Mouse (Mus musculus) cortical plate, adult 2 months (tissue): ENCODE measurements around the gene Prpf19.

Source experiments
- CTCF ChIP-seq: fragments of 200-500 bp; IDR thresholded peaks from 2 replicates; pipeline ENCODE4 v1.5.1; 2011; ENCODE audit warnings: mild to moderate bottlenecking, control low read depth, low read length; ENCODE audit not compliant: insufficient read depth; ENCODE audit errors: extremely low read depth
- POLR2A ChIP-seq: fragments of 200-500 bp; IDR thresholded peaks from 2 replicates; pipeline ENCODE4 v1.6.1; 2011; ENCODE audit warnings: mild to moderate bottlenecking, low read length, control low read depth; ENCODE audit not compliant: insufficient read depth; ENCODE audit errors: extremely low read depth

DNA sequence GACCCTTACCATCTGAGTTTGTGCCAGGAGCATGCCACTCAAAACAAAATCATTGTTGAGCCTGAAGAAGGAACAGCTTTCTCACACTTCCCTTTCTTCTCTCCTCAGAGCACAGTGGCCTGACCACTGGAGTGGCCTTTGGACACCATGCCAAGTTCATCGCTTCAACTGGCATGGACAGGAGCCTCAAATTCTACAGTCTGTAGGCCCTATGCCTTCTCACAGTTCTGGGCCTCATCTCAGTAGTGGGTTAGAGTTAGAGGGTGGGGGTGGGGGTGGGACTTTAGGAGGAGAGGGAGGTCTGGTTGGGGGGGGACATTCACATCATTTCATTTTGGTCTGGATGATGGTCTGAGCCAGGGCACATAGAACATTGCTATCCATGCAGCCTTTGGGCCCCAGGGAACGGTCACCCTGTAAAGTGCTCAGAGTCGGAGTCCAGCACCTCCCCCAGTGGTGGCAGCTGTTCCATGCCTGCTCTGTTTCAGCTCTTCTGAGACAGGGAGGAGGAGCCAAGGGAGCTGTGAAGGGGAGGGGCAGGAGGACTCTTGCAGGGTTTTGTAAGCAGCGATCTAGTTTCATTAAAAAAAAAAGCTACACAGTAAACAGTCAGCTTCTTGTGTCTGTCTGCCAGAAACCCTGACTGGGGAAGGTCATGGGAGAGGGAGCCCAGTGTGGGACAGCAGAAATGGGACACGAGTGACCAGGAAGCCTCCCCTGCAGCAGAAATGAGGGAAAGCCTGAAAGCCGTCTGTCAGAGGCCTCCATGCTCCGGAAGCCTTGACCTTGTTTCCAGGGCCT lies 10.1 kb downstream of the Prpf19 start:
- TF ChIP-seq POLR2A (0 out of 2 replicates have a peak, but pooled peaks have one; percentile 8), CTCF (no peak)
